Mouse (Mus musculus): Measurements from ENCODE around the gene Igfbp7. TPM values are rescaled to one million over a fixed set of nuclear protein-coding genes. Genes with fewer than 3 reads are reported as not detected.

Gene Igfbp7
- total RNA-seq, 2 experiments from 2014 or later, result 0.79 to 0.96 TPM

Other genes with a start within 250 kb of the Igfbp7 start
- gene Spink2, start 196.6 kb downstream of the Igfbp7 start, total RNA-seq (2015), result 0.76 TPM in 1 of 2 replicates, not detected in the other
- 0.79 TPM in 1 of 2 replicates, not detected in the other for gene Spink2, start 196.6 kb downstream of the Igfbp7 start, total RNA-seq (2017)
- 28.3 and 32.2 TPM in 2 replicates for gene Rest, start 142.6 kb downstream of the Igfbp7 start, total RNA-seq (2015)
- gene Rest, start 142.6 kb downstream of the Igfbp7 start, total RNA-seq (2017), result 43.3 and 47.9 TPM in 2 replicates
- 58.5 and 59.2 TPM in 2 replicates for gene Noa1, start 98.0 kb downstream of the Igfbp7 start, total RNA-seq (2015)
- gene Noa1, start 98.0 kb downstream of the Igfbp7 start, total RNA-seq (2017), result 16.8 and 17.9 TPM in 2 replicates
- 95.0 and 110 TPM in 2 replicates for gene Polr2b, start 97.9 kb downstream of the Igfbp7 start, total RNA-seq (2015)
- gene Polr2b, start 97.9 kb downstream of the Igfbp7 start, total RNA-seq (2017), result 138 and 151 TPM in 2 replicates

All from megakaryocyte progenitor cell, adult 5-6 weeks (primary cell).